Mouse (Mus musculus) testis, adult 2 months (tissue): ENCODE data around the gene Atxn10.

ENCODE experiments used
- CTCF ChIP-seq: fragments of 200-500 bp; IDR thresholded peaks from 2 replicates; pipeline ENCODE4 v1.5.1; 2012; ENCODE audit warnings: low read depth, mild to moderate bottlenecking, inconsistent platforms, low read length, moderate library complexity; ENCODE audit not compliant: control insufficient read depth, insufficient read depth, insufficient replicate concordance
- POLR2A ChIP-seq: fragments of 200-500 bp; IDR thresholded peaks from 2 replicates; pipeline ENCODE4 v1.6.1; 2012; ENCODE audit warnings: low read depth, mild to moderate bottlenecking, inconsistent platforms, low read length, moderate library complexity; ENCODE audit not compliant: control insufficient read depth

GRCm38 (mm10) chr15:85462138-85462537 is 126.1 kb downstream of the Atxn10 start:
- no peak for TF ChIP-seq CTCF
- no peak for TF ChIP-seq POLR2A
